ENCODE assay signal across 33 mouse cellular contexts in the genomic region with DNA sequence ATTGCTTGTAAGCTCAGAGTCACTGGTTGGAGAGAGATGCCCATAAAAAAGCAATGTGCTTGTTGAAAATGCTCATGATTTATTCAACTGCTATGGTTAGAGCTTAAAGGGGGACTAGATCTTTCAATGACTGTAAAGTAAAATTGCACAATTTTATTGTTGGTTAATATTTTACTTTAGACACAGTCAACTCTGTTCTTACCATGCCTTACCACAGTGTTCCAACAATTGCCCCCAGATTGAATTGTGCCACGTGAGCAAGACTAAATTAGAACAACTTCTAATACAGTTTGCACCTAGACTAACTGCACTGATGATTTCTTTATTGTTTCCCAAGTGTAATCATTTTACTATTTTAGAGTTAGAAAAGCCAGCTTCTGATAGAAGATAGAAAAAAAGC.
"Had no signal": no experiment of that assay in that cellular context is flagged by ENCODE, and none has a peak within 500 bp of the region (broad histone marks: within the 10 kb centered on the region; RNA-seq: fewer than 3 reads in every experiment).

No protein-coding gene starts in this region.

- H3K36me3 ChIP-seq: heart, embryonic 10.5 days; heart, embryonic 12.5 days; heart, embryonic 13.5 days; heart, embryonic 15.5 days; hindbrain, embryonic 10.5 days; hindbrain, embryonic 12.5 days; hindbrain, embryonic 13.5 days; hindbrain, embryonic 15.5 days; kidney, embryonic 15.5 days had no signal

- ATAC-seq: hindbrain, embryonic 16.5 days; hindbrain, postnatal 0 days; inflammation-experienced regulatory T-cells, adult 6 months had no signal

- H3K9ac ChIP-seq: heart, embryonic 12.5 days; heart, embryonic 13.5 days; heart, embryonic 15.5 days; hindbrain, embryonic 12.5 days; hindbrain, embryonic 13.5 days; hindbrain, embryonic 14.5 days; hindbrain, embryonic 15.5 days; kidney, embryonic 15.5 days had no signal

- H3K4me1 ChIP-seq: heart, embryonic 10.5 days; heart, embryonic 12.5 days; heart, embryonic 13.5 days; heart, embryonic 15.5 days; hindbrain, embryonic 10.5 days; hindbrain, embryonic 12.5 days; hindbrain, embryonic 13.5 days; hindbrain, embryonic 15.5 days; kidney, embryonic 15.5 days had no signal

- H3K9me3 ChIP-seq: heart, embryonic 10.5 days; heart, embryonic 12.5 days; heart, embryonic 13.5 days; heart, embryonic 15.5 days; hindbrain, embryonic 10.5 days; hindbrain, embryonic 12.5 days; hindbrain, embryonic 13.5 days; hindbrain, embryonic 15.5 days; kidney, embryonic 15.5 days had no signal

- H3K4me3 ChIP-seq: heart, embryonic 10.5 days; heart, embryonic 12.5 days; heart, embryonic 13.5 days; heart, embryonic 15.5 days; hindbrain, embryonic 10.5 days; hindbrain, embryonic 12.5 days; hindbrain, embryonic 13.5 days; hindbrain, embryonic 15.5 days; kidney, embryonic 15.5 days; layer of hippocampus, adult 2 months; left cerebral cortex, adult 2 months had no signal

- H3K27ac ChIP-seq: heart, embryonic 10.5 days; heart, embryonic 13.5 days; heart, embryonic 15.5 days; hindbrain, embryonic 10.5 days; hindbrain, embryonic 12.5 days; hindbrain, embryonic 13.5 days; hindbrain, embryonic 14.5 days; hindbrain, embryonic 15.5 days; hindbrain, postnatal 0 days; kidney, embryonic 15.5 days; kidney, postnatal 0 days; layer of hippocampus, adult 2 months; left cerebral cortex, adult 2 months had no signal

- H3K27me3 ChIP-seq: heart, embryonic 12.5 days; heart, embryonic 13.5 days; heart, embryonic 15.5 days; hindbrain, embryonic 12.5 days; hindbrain, embryonic 13.5 days; hindbrain, embryonic 15.5 days; kidney, embryonic 15.5 days had no signal

- H3K4me2 ChIP-seq: heart, embryonic 11.5 days; heart, embryonic 12.5 days; heart, embryonic 13.5 days; heart, embryonic 15.5 days; hindbrain, embryonic 12.5 days; hindbrain, embryonic 13.5 days; hindbrain, embryonic 14.5 days; hindbrain, embryonic 15.5 days; kidney, embryonic 15.5 days had no signal

- DNase-seq: heart, postnatal 10 days; heart, postnatal 14 days; heart, postnatal 36 days; heart, postnatal 4 days; kidney, adult 11 months; kidney, adult 18-20 months; kidney, adult 2 months; kidney, adult 8-10 months; kidney, adult 9 months; kidney, postnatal 10 days; kidney, postnatal 14 days; kidney, postnatal 25 days; kidney, postnatal 36 days; kidney, postnatal 4 days; layer of hippocampus, adult 9-11 months; layer of hippocampus, postnatal 36 days had no signal
